Mouse (Mus musculus): ENCODE results near the gene Sympk.

GRCm38 (mm10) chr7:18987100-18987499 lies 37.1 kb upstream of the Sympk start, which contains the start of gene Nanos2:
- TF ChIP-seq POLR2A (IDR thresholded peaks at IDR 0.05; ENCODE audit: borderline replicate concordance, extremely low read depth, insufficient read depth, insufficient read length, poor library complexity, severe bottlenecking) (no peak), CTCF (IDR thresholded peaks at IDR 0.05; ENCODE audit: borderline replicate concordance, extremely low read depth, insufficient read depth, insufficient read length) (no peak)

Measured in brain, embryonic 14.5 days (tissue).